In the genomic region with DNA sequence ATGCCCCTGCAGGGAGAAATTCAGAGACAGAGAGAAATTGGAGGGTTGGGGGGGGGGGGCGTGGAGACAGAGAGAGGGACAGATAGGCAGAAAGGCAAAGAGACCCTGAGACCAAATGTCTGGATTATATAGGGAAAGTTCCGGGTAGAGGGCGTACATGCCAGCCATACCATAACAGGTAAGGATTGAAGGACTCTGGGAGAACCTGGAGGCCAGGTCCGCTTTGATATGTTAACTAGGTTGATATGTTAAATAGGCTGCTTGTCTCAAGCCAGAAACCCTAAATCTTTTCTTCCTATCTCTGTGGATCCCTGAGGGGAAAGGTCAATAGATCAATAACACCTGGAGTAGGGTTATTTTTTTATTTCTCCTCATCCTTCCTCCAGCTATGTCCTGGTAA, we compare ENCODE assay signal across 15 mouse cellular contexts.
"Had no signal": no experiment of that assay in that cellular context is flagged by ENCODE, and none has a peak within 500 bp of the region (broad histone marks: within the 10 kb centered on the region; RNA-seq: fewer than 3 reads in every experiment).

No protein-coding gene starts in this region.

- H3K27ac ChIP-seq: neural tube, embryonic 13.5 days; neural tube, embryonic 15.5 days; stomach, embryonic 15.5 days; stomach, postnatal 0 days had no signal

- H3K27me3 ChIP-seq: neural tube, embryonic 13.5 days; neural tube, embryonic 15.5 days; stomach, embryonic 15.5 days had no signal

- H3K4me1 ChIP-seq: neural tube, embryonic 13.5 days; neural tube, embryonic 15.5 days; stomach, embryonic 15.5 days had no signal

- H3K36me3 ChIP-seq: neural tube, embryonic 13.5 days; neural tube, embryonic 15.5 days; stomach, embryonic 15.5 days had no signal

- DNase-seq: retina, postnatal 1 day; right cerebral cortex, adult 18-20 months; right cerebral cortex, postnatal 14 days; right cerebral cortex, postnatal 25 days; right cerebral cortex, postnatal 4 days; spleen, adult 18-20 months; thymus, adult 18-20 months; thymus, postnatal 14 days; thymus, postnatal 25 days; thymus, postnatal 36 days; thymus, postnatal 4 days had no signal

- H3K4me2 ChIP-seq: neural tube, embryonic 13.5 days; neural tube, embryonic 15.5 days; stomach, embryonic 15.5 days had no signal

- H3K4me3 ChIP-seq: neural tube, embryonic 13.5 days; neural tube, embryonic 15.5 days; stomach, embryonic 15.5 days had no signal

- H3K9ac ChIP-seq: neural tube, embryonic 13.5 days; neural tube, embryonic 15.5 days; stomach, embryonic 15.5 days had no signal

- H3K9me3 ChIP-seq: neural tube, embryonic 13.5 days; neural tube, embryonic 15.5 days; stomach, embryonic 15.5 days had no signal
